Mouse (Mus musculus): ENCODE measurements around the gene Hnrnpl.

Gene Hnrnpl

GRCm38 (mm10) chr7:28812436-28812835 lies 4.1 kb downstream of the Hnrnpl start:
- no peak for DNase-seq (ENCODE audit: low spot score in 2 of 2)

GRCm38 (mm10) chr7:28812949-28813348 lies 4.6 kb downstream of the Hnrnpl start:
- no peak for DNase-seq (ENCODE audit: low spot score in 2 of 2)

GRCm38 (mm10) chr7:28814306-28815034 lies 6.1 kb downstream of the Hnrnpl start:
- no peak for DNase-seq (ENCODE audit: low spot score in 2 of 2)

GRCm38 (mm10) chr7:28815230-28815629 lies 6.9 kb downstream of the Hnrnpl start:
- no peak for DNase-seq (ENCODE audit: low spot score in 2 of 2)

- no peak for DNase-seq (ENCODE audit: low spot score in 2 of 2)
Measured at GRCm38 (mm10) chr7:28816201-28816600, 7.9 kb downstream of the Hnrnpl start.

GRCm38 (mm10) chr7:28816920-28817319 lies 8.6 kb downstream of the Hnrnpl start:
- no peak for DNase-seq (ENCODE audit: low spot score in 2 of 2)

- no peak for DNase-seq (ENCODE audit: low spot score in 2 of 2)
Measured at GRCm38 (mm10) chr7:28817524-28817923, 9.2 kb downstream of the Hnrnpl start.

GRCm38 (mm10) chr7:28817957-28818356 lies 9.6 kb downstream of the Hnrnpl start:
- DNase-seq (ENCODE audit: low spot score in 2 of 2) = no peak

GRCm38 (mm10) chr7:28818436-28818835 lies 10.1 kb downstream of the Hnrnpl start:
- DNase-seq (ENCODE audit: low spot score in 2 of 2) = no peak

- no peak for DNase-seq (ENCODE audit: low spot score in 2 of 2)
Measured at GRCm38 (mm10) chr7:28818861-28819452, 10.6 kb downstream of the Hnrnpl start.

GRCm38 (mm10) chr7:28819571-28819970 lies 11.2 kb downstream of the Hnrnpl start:
- no peak for DNase-seq (ENCODE audit: low spot score in 2 of 2)

- no peak for DNase-seq (ENCODE audit: low spot score in 2 of 2)
Measured at GRCm38 (mm10) chr7:28820358-28821260, 12.3 kb downstream of the Hnrnpl start.

- DNase-seq (ENCODE audit: low spot score in 2 of 2) = no peak
Measured at GRCm38 (mm10) chr7:28821261-28821831, 13.0 kb downstream of the Hnrnpl start.

- no peak for DNase-seq (ENCODE audit: low spot score in 2 of 2)
Measured at GRCm38 (mm10) chr7:28822556-28822955, 14.2 kb downstream of the Hnrnpl start.

GRCm38 (mm10) chr7:28822993-28823903 lies 14.9 kb downstream of the Hnrnpl start:
- DNase-seq (ENCODE audit: low spot score in 2 of 2) = no peak

GRCm38 (mm10) chr7:28823932-28824331 lies 15.6 kb downstream of the Hnrnpl start:
- DNase-seq (ENCODE audit: low spot score in 2 of 2) = no peak

- peak; percentile 90 to 94 for DNase-seq (ENCODE audit: low spot score in 2 of 2)
Measured at GRCm38 (mm10) chr7:28824941-28825685, 16.8 kb downstream of the Hnrnpl start, which contains the start of gene Ech1. Gene Ech1 (plus strand): TSS chr7:28825217.

GRCm38 (mm10) chr7:28825686-28826401 lies 17.5 kb downstream of the Hnrnpl start:
- DNase-seq (ENCODE audit: low spot score in 2 of 2) = peak in 1 of 2 experiments; percentile 45

GRCm38 (mm10) chr7:28826402-28826772 lies 18.0 kb downstream of the Hnrnpl start:
- DNase-seq (ENCODE audit: low spot score in 2 of 2) = no peak

- DNase-seq (ENCODE audit: low spot score in 2 of 2) = no peak
Measured at GRCm38 (mm10) chr7:28827338-28827737, 19.0 kb downstream of the Hnrnpl start.

Measured in urinary bladder, postnatal 4 days (tissue).